15 mouse cellular contexts compared by ENCODE assay signal in the genomic region with DNA sequence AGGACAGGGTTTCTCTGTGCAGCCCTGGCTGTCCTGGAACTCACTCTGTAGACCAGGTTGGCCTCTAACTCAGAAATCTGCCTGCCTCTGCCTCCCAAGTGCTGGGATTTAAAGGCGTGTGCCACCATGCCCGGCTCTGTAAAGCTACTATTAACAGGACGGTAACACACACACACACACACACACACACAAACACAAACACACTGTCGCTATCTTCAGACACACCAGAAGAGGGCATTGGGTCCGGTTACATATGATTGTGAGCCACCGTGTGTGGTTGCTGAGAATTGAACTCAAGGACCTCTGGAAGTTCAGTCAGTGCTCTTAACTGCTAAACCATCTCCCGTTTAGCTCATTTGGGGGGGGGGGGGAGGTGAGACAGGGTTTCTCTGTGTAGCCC. TPM values are rescaled to one million over a fixed set of nuclear protein-coding genes. Genes with fewer than 3 reads are reported as not detected.
DNase-seq lines count a peak whose midpoint lies in the region; ATAC-seq and TF ChIP-seq lines count a peak whose summit lies in the region.
"Not testable (repeated sequence)": the region's sequence is repeated elsewhere in the genome, so short reads cannot be mapped to it uniquely, and the experiment has no call there.
"Had no signal": no experiment of that assay in that cellular context is flagged by ENCODE, and none has a peak within 500 bp of the region (broad histone marks: within the 10 kb centered on the region; RNA-seq: fewer than 3 reads in every experiment).

No protein-coding gene starts in this region.

- H3K36me3 ChIP-seq in MEL (ENCODE audit: control insufficient read depth in 1 of 2, insufficient read depth in 2 of 2, low read length in 2 of 2), result peaks cover 0 to 24% of the 10 kb centered on the region in 2 experiments; a peak in 2 of 4 replicates
- not testable (repeated sequence) for H3K36me3 ChIP-seq in embryonic facial prominence, embryonic 15.5 days; kidney, embryonic 16.5 days (ENCODE audit: insufficient read depth, low read length); midbrain, embryonic 11.5 days (ENCODE audit: control insufficient read depth, insufficient read depth, low read length); spleen, adult 2 months (ENCODE audit: control insufficient read depth, insufficient read depth, low read length)
- peaks cover 17% of the 10 kb centered on the region for H3K36me3 ChIP-seq in heart, embryonic 10.5 days
- H3K36me3 ChIP-seq in hindbrain, embryonic 14.5 days (replicated peaks; ENCODE audit: control insufficient read depth, insufficient read depth), result peaks cover 21% of the 10 kb centered on the region
- peaks cover 25% of the 10 kb centered on the region for H3K36me3 ChIP-seq in liver, embryonic 13.5 days

- H3K9me3 ChIP-seq in MEL (replicated peaks; ENCODE audit: insufficient read depth, low read length); embryonic facial prominence, embryonic 15.5 days (replicated peaks); heart, embryonic 10.5 days; hindbrain, embryonic 14.5 days (ENCODE audit: control insufficient read depth, low read length); kidney, embryonic 16.5 days (ENCODE audit: low read length); liver, embryonic 13.5 days (replicated peaks); midbrain, embryonic 11.5 days (ENCODE audit: control insufficient read depth, low read length): not testable (repeated sequence)

- TF ChIP-seq POLR2A in MEL (IDR thresholded peaks at IDR 0.05; ENCODE audit: control insufficient read depth in 1 of 2, insufficient read depth in 1 of 2, low read depth in 1 of 2, low read length in 2 of 2, poor library complexity in 1 of 2); spleen, adult 2 months (IDR thresholded peaks at IDR 0.05; ENCODE audit: low read depth, low read length): not testable (repeated sequence)

- TF ChIP-seq RAD21 in MEL (IDR thresholded peaks at IDR 0.05; ENCODE audit: low read depth, low read length), result not testable (repeated sequence)

- peak overlapping the region; percentile 77 for H3K4me2 ChIP-seq in embryonic facial prominence, embryonic 15.5 days (replicated peaks)
- H3K4me2 ChIP-seq in hindbrain, embryonic 14.5 days (replicated peaks), result peak overlapping the region; percentile 57; the same call in 1 of the 2 replicates
- peak overlapping the region; percentile 85 for H3K4me2 ChIP-seq in kidney, embryonic 16.5 days (replicated peaks; ENCODE audit: low read depth, low read length)
- H3K4me2 ChIP-seq in liver, embryonic 13.5 days, result peak overlapping the region; percentile 90
- peak overlapping the region; percentile 85 for H3K4me2 ChIP-seq in midbrain, embryonic 11.5 days

- peak overlapping the region; percentile 17 to 75; a peak in 3 of 4 replicates for H3K4me3 ChIP-seq in MEL (ENCODE audit: control insufficient read depth in 1 of 2, insufficient read depth in 1 of 2, low read depth in 2 of 2, low read length in 2 of 2)
- H3K4me3 ChIP-seq in embryonic facial prominence, embryonic 15.5 days (replicated peaks), result peak overlapping the region; percentile 69
- H3K4me3 ChIP-seq in heart, embryonic 10.5 days, result peak overlapping the region; percentile 72
- not testable (repeated sequence) for H3K4me3 ChIP-seq in hindbrain, embryonic 14.5 days (replicated peaks; ENCODE audit: low read length)
- peak overlapping the region; percentile 76; the same call in 1 of the 2 replicates for H3K4me3 ChIP-seq in kidney, embryonic 16.5 days (ENCODE audit: low read length)
- peak overlapping the region; percentile 70 for H3K4me3 ChIP-seq in liver, embryonic 13.5 days (replicated peaks)
- H3K4me3 ChIP-seq in midbrain, embryonic 11.5 days (ENCODE audit: low read depth, low read length), result peak overlapping the region; percentile 57; the same call in 1 of the 2 replicates
- peak overlapping the region; percentile 57 for H3K4me3 ChIP-seq in spleen, adult 2 months (ENCODE audit: extremely low read depth, insufficient read depth, insufficient read length)

- H3K27ac ChIP-seq in MEL (ENCODE audit: control insufficient read depth, low read depth, low read length); hindbrain, embryonic 14.5 days; kidney, embryonic 16.5 days (ENCODE audit: low read length); midbrain, embryonic 11.5 days (ENCODE audit: low read depth, low read length); spleen, adult 2 months (ENCODE audit: insufficient read depth, low read length): not testable (repeated sequence)
- H3K27ac ChIP-seq in embryonic facial prominence, embryonic 15.5 days (replicated peaks), result peak overlapping the region; percentile 85; the same call in 1 of the 2 replicates
- peak overlapping the region; percentile 86; the same call in 1 of the 2 replicates for H3K27ac ChIP-seq in heart, embryonic 10.5 days
- H3K27ac ChIP-seq in liver, embryonic 13.5 days, result peak overlapping the region; percentile 77

- DNase-seq in MEL (ENCODE audit: low read depth, low spot score); heart, embryonic 10.5 days (ENCODE audit: low spot score); hindbrain, embryonic 14.5 days (ENCODE audit: low spot score); liver, embryonic 13.5 days; midbrain, embryonic 11.5 days (ENCODE audit: low spot score, missing footprints); spleen, adult 2 months (ENCODE audit: low read depth in 1 of 2, low spot score in 2 of 2): not testable (repeated sequence)

- not testable (repeated sequence) for H3K9ac ChIP-seq in MEL (ENCODE audit: control insufficient read depth, low read depth, low read length, poor library complexity, severe bottlenecking); embryonic facial prominence, embryonic 15.5 days; hindbrain, embryonic 14.5 days; kidney, embryonic 16.5 days (replicated peaks; ENCODE audit: low read length); midbrain, embryonic 11.5 days (ENCODE audit: low read length)
- peak overlapping the region; percentile 19; the same call in 1 of the 2 replicates for H3K9ac ChIP-seq in liver, embryonic 13.5 days

- H3K4me1 ChIP-seq in MEL (ENCODE audit: control insufficient read depth in 1 of 2, insufficient read depth in 2 of 2, low read length in 2 of 2), result peaks cover 23 to 42% of the 10 kb centered on the region in 2 experiments
- H3K4me1 ChIP-seq in embryonic facial prominence, embryonic 15.5 days, result peaks cover 14% of the 10 kb centered on the region
- H3K4me1 ChIP-seq in heart, embryonic 10.5 days, result peaks cover 13% of the 10 kb centered on the region
- H3K4me1 ChIP-seq in hindbrain, embryonic 14.5 days (replicated peaks; ENCODE audit: control insufficient read depth, insufficient read depth, low read length); midbrain, embryonic 11.5 days (ENCODE audit: control insufficient read depth, insufficient read depth, low read length); spleen, adult 2 months (ENCODE audit: control insufficient read depth, insufficient read depth, insufficient read length): not testable (repeated sequence)
- peaks cover 11% of the 10 kb centered on the region for H3K4me1 ChIP-seq in kidney, embryonic 16.5 days (ENCODE audit: insufficient read depth, low read length)
- H3K4me1 ChIP-seq in liver, embryonic 13.5 days (replicated peaks), result peaks cover 64% of the 10 kb centered on the region

- H3K79me2 ChIP-seq in MEL (ENCODE audit: control insufficient read depth, insufficient read depth, low read length, poor library complexity), result not testable (repeated sequence)

- not testable (repeated sequence) for TF ChIP-seq CTCF in MEL (IDR thresholded peaks at IDR 0.05 in 2 of 3, conservative IDR thresholded peaks at IDR 0.05 in 1 of 3; ENCODE audit: control insufficient read depth in 1 of 3, insufficient read depth in 1 of 3, low read depth in 2 of 3, low read length in 3 of 3, poor library complexity in 1 of 3, severe bottlenecking in 1 of 3); spleen, adult 2 months (IDR thresholded peaks at IDR 0.05; ENCODE audit: extremely low read depth, insufficient read depth, insufficient read length, insufficient replicate concordance)

- ATAC-seq in embryonic facial prominence, embryonic 15.5 days (ENCODE audit: insufficient number of reproducible peaks, low FRiP score, low TSS enrichment, low read depth), result peak; percentile 21; the same call in 1 of the 2 replicates
- ATAC-seq in hindbrain, embryonic 14.5 days (ENCODE audit: low FRiP score); midbrain, embryonic 11.5 days (ENCODE audit: low FRiP score): not testable (repeated sequence)
- peak; percentile 5; the same call in 1 of the 2 replicates for ATAC-seq in kidney, embryonic 16.5 days (ENCODE audit: low FRiP score, low TSS enrichment)
- 0 out of 2 replicates have a peak, but pooled peaks have one; percentile 1 for ATAC-seq in liver, embryonic 13.5 days (ENCODE audit: low read depth)

- not testable (repeated sequence) for TF ChIP-seq EP300 in MEL (IDR thresholded peaks at IDR 0.05; ENCODE audit: low read depth in 1 of 2, low read length in 2 of 2)

- H3K27me3 ChIP-seq in MEL (ENCODE audit: control insufficient read depth in 1 of 2, insufficient read depth in 2 of 2, low read length in 2 of 2); embryonic facial prominence, embryonic 15.5 days; heart, embryonic 10.5 days (ENCODE audit: insufficient read depth, poor library complexity, severe bottlenecking); hindbrain, embryonic 14.5 days (ENCODE audit: control insufficient read depth, insufficient read depth, low read length); kidney, embryonic 16.5 days (ENCODE audit: insufficient read depth, low read length); liver, embryonic 13.5 days; midbrain, embryonic 11.5 days (ENCODE audit: control insufficient read depth, insufficient read depth, low read length); spleen, adult 2 months (ENCODE audit: control insufficient read depth, insufficient read depth, low read length): not testable (repeated sequence)

- 64% methylated on average over 7 of the region's 7 CpGs for WGBS in embryonic facial prominence, embryonic 15.5 days
- WGBS in heart, embryonic 10.5 days, result 55% methylated on average over 7 of the region's 7 CpGs
- 70% methylated on average over 7 of the region's 7 CpGs for WGBS in hindbrain, embryonic 14.5 days
- WGBS in kidney, embryonic 16.5 days, result 72% methylated on average over 7 of the region's 7 CpGs
- whole genome bisulfite sequencing in liver, embryonic 13.5 days (ENCODE audit: insufficient replicate concordance), result 53% methylated on average over 7 of the region's 7 CpGs
- 65% methylated on average over 7 of the region's 7 CpGs for WGBS in midbrain, embryonic 11.5 days
- 59% methylated on average over 7 of the region's 7 CpGs for WGBS in spleen, adult 2 months

RNA-seq across cellular contexts. Expression of gene Vkorc1, which starts 0.5 kb away (rescaled TPM):
- total RNA-seq in MEL (2012; rRNA removed), result 28.7 and 36.2 TPM in 2 replicates
- polyA plus RNA-seq in MEL (2012; ENCODE audit: insufficient read depth in 1 of 2, insufficient read length in 2 of 2, low read depth in 1 of 2, low replicate concordance in 2 of 2, missing spikeins in 1 of 2), result 10 to 100 TPM in 1 of 2 experiments, not detected in 1; 66.4 TPM
- polyA plus RNA-seq in embryonic facial prominence, embryonic 15.5 days (2015; fragmentation: Nextera tagmentation; extraction: Ambion mirVana), result 234 and 262 TPM in 2 replicates
- 81.7 and 89.4 TPM in 2 replicates for polyA plus RNA-seq in heart, embryonic 10.5 days (2016; fragmentation: Nextera tagmentation; extraction: Ambion mirVana)
- polyA plus RNA-seq in hindbrain, embryonic 14.5 days (2014; fragmentation: Nextera tagmentation; extraction: Ambion mirVana), result 71.9 and 81.8 TPM in 2 replicates
- polyA plus RNA-seq in kidney, embryonic 16.5 days (2015; fragmentation: Nextera tagmentation; extraction: Ambion mirVana), result 163 and 168 TPM in 2 replicates
- 86.9 and 89.1 TPM in 2 replicates for polyA plus RNA-seq in liver, embryonic 13.5 days (2015; fragmentation: Nextera tagmentation; extraction: Ambion mirVana)
- polyA plus RNA-seq in midbrain, embryonic 11.5 days (2014; fragmentation: Nextera tagmentation; extraction: Ambion mirVana), result 44.6 and 48.6 TPM in 2 replicates
- polyA plus RNA-seq in spleen, adult 2 months (2012; rRNA removed), result 46.1 and 61.2 TPM in 2 replicates

RNA-seq across cellular contexts. Expression of gene Gm21974, which starts 0.6 kb away (rescaled TPM):
- not detected in 2 replicates for total RNA-seq in MEL (2012; rRNA removed)
- not detected for polyA plus RNA-seq in MEL (2012; ENCODE audit: insufficient read depth in 1 of 2, insufficient read length in 2 of 2, low read depth in 1 of 2, low replicate concordance in 2 of 2, missing spikeins in 1 of 2)
- polyA plus RNA-seq in embryonic facial prominence, embryonic 15.5 days (2015; fragmentation: Nextera tagmentation; extraction: Ambion mirVana), result not detected in 2 replicates
- polyA plus RNA-seq in heart, embryonic 10.5 days (2016; fragmentation: Nextera tagmentation; extraction: Ambion mirVana), result not detected in 2 replicates
- not detected in 2 replicates for polyA plus RNA-seq in hindbrain, embryonic 14.5 days (2014; fragmentation: Nextera tagmentation; extraction: Ambion mirVana)
- polyA plus RNA-seq in kidney, embryonic 16.5 days (2015; fragmentation: Nextera tagmentation; extraction: Ambion mirVana), result not detected in 2 replicates
- polyA plus RNA-seq in liver, embryonic 13.5 days (2015; fragmentation: Nextera tagmentation; extraction: Ambion mirVana), result not detected in 2 replicates
- polyA plus RNA-seq in midbrain, embryonic 11.5 days (2014; fragmentation: Nextera tagmentation; extraction: Ambion mirVana), result not detected in 2 replicates
- not detected in 2 replicates for polyA plus RNA-seq in spleen, adult 2 months (2012; rRNA removed)
- total RNA-seq: adrenal gland, postnatal 14 days; gastrocnemius, postnatal 4 days; hematopoietic stem cell, adult 5-6 weeks; left cerebral cortex, adult 8-10 months had no signal
- polyA plus RNA-seq: CD4-positive, CD25-positive, alpha-beta regulatory T cell, adult 4 months; large intestine, adult 2 months; small intestine, adult 2 months had no signal

RNA-seq across cellular contexts. Expression of gene Prss53, which starts 5.1 kb away (rescaled TPM):
- total RNA-seq in MEL (2012; rRNA removed), result 0.10 and 0.15 TPM in 2 replicates
- under 1 TPM in 1 of 2 experiments, not detected in 1; 0.77 TPM for polyA plus RNA-seq in MEL (2012; ENCODE audit: insufficient read depth in 1 of 2, insufficient read length in 2 of 2, low read depth in 1 of 2, low replicate concordance in 2 of 2, missing spikeins in 1 of 2)
- polyA plus RNA-seq in embryonic facial prominence, embryonic 15.5 days (2015; fragmentation: Nextera tagmentation; extraction: Ambion mirVana), result 2.4 and 4.6 TPM in 2 replicates
- polyA plus RNA-seq in heart, embryonic 10.5 days (2016; fragmentation: Nextera tagmentation; extraction: Ambion mirVana), result 1.2 and 1.9 TPM in 2 replicates
- polyA plus RNA-seq in hindbrain, embryonic 14.5 days (2014; fragmentation: Nextera tagmentation; extraction: Ambion mirVana), result 0.83 and 1.1 TPM in 2 replicates
- 5.9 and 6.5 TPM in 2 replicates for polyA plus RNA-seq in kidney, embryonic 16.5 days (2015; fragmentation: Nextera tagmentation; extraction: Ambion mirVana)
- 0.19 and 0.24 TPM in 2 replicates for polyA plus RNA-seq in liver, embryonic 13.5 days (2015; fragmentation: Nextera tagmentation; extraction: Ambion mirVana)
- 0.32 and 0.36 TPM in 2 replicates for polyA plus RNA-seq in midbrain, embryonic 11.5 days (2014; fragmentation: Nextera tagmentation; extraction: Ambion mirVana)
- 1.4 and 1.7 TPM in 2 replicates for polyA plus RNA-seq in spleen, adult 2 months (2012; rRNA removed)

RNA-seq across cellular contexts. Expression of gene Bckdk, which starts 8.0 kb away (rescaled TPM):
- 32.6 and 35.0 TPM in 2 replicates for total RNA-seq in MEL (2012; rRNA removed)
- 100 to 1,000 TPM in 1 of 2 experiments, not detected in 1; 126 TPM for polyA plus RNA-seq in MEL (2012; ENCODE audit: insufficient read depth in 1 of 2, insufficient read length in 2 of 2, low read depth in 1 of 2, low replicate concordance in 2 of 2, missing spikeins in 1 of 2)
- polyA plus RNA-seq in embryonic facial prominence, embryonic 15.5 days (2015; fragmentation: Nextera tagmentation; extraction: Ambion mirVana), result 108 and 112 TPM in 2 replicates
- polyA plus RNA-seq in heart, embryonic 10.5 days (2016; fragmentation: Nextera tagmentation; extraction: Ambion mirVana), result 143 and 176 TPM in 2 replicates
- polyA plus RNA-seq in hindbrain, embryonic 14.5 days (2014; fragmentation: Nextera tagmentation; extraction: Ambion mirVana), result 65.5 and 69.2 TPM in 2 replicates
- polyA plus RNA-seq in kidney, embryonic 16.5 days (2015; fragmentation: Nextera tagmentation; extraction: Ambion mirVana), result 155 and 156 TPM in 2 replicates
- polyA plus RNA-seq in liver, embryonic 13.5 days (2015; fragmentation: Nextera tagmentation; extraction: Ambion mirVana), result 64.4 and 70.0 TPM in 2 replicates
- 96.5 and 107 TPM in 2 replicates for polyA plus RNA-seq in midbrain, embryonic 11.5 days (2014; fragmentation: Nextera tagmentation; extraction: Ambion mirVana)
- 59.9 and 70.8 TPM in 2 replicates for polyA plus RNA-seq in spleen, adult 2 months (2012; rRNA removed)

RNA-seq across cellular contexts. Expression of gene Kat8, which starts 16.4 kb away (rescaled TPM):
- 40.3 and 45.8 TPM in 2 replicates for total RNA-seq in MEL (2012; rRNA removed)
- 10 to 100 TPM in 1 of 2 experiments, not detected in 1; 39.5 TPM for polyA plus RNA-seq in MEL (2012; ENCODE audit: insufficient read depth in 1 of 2, insufficient read length in 2 of 2, low read depth in 1 of 2, low replicate concordance in 2 of 2, missing spikeins in 1 of 2)
- polyA plus RNA-seq in embryonic facial prominence, embryonic 15.5 days (2015; fragmentation: Nextera tagmentation; extraction: Ambion mirVana), result 39.8 and 40.2 TPM in 2 replicates
- 31.0 and 39.7 TPM in 2 replicates for polyA plus RNA-seq in heart, embryonic 10.5 days (2016; fragmentation: Nextera tagmentation; extraction: Ambion mirVana)
- 42.1 and 46.0 TPM in 2 replicates for polyA plus RNA-seq in hindbrain, embryonic 14.5 days (2014; fragmentation: Nextera tagmentation; extraction: Ambion mirVana)
- polyA plus RNA-seq in kidney, embryonic 16.5 days (2015; fragmentation: Nextera tagmentation; extraction: Ambion mirVana), result 42.7 and 44.4 TPM in 2 replicates
- polyA plus RNA-seq in liver, embryonic 13.5 days (2015; fragmentation: Nextera tagmentation; extraction: Ambion mirVana), result 20.5 and 22.7 TPM in 2 replicates
- polyA plus RNA-seq in midbrain, embryonic 11.5 days (2014; fragmentation: Nextera tagmentation; extraction: Ambion mirVana), result 54.6 and 57.1 TPM in 2 replicates
- 11.3 and 12.2 TPM in 2 replicates for polyA plus RNA-seq in spleen, adult 2 months (2012; rRNA removed)
